Mouse (Mus musculus) testis, adult 2 months (tissue): ENCODE measurements around the gene Tle3.

Experiments
- CTCF ChIP-seq: fragments of 200-500 bp; IDR thresholded peaks from 2 replicates; pipeline ENCODE4 v1.5.1; 2012; ENCODE audit warnings: low read depth, mild to moderate bottlenecking, inconsistent platforms, low read length, moderate library complexity; ENCODE audit not compliant: control insufficient read depth, insufficient read depth, insufficient replicate concordance
- POLR2A ChIP-seq: fragments of 200-500 bp; IDR thresholded peaks from 2 replicates; pipeline ENCODE4 v1.6.1; 2012; ENCODE audit warnings: low read depth, mild to moderate bottlenecking, inconsistent platforms, low read length, moderate library complexity; ENCODE audit not compliant: control insufficient read depth

- TF ChIP-seq POLR2A (no peak), CTCF (no peak)
These were observed 61.0 kb downstream of the Tle3 start for GRCm38 (mm10) chr9:61433206-61433605.
